Mouse (Mus musculus): ENCODE data around the gene Ttll1. TPM values are rescaled to one million over a fixed set of nuclear protein-coding genes. Genes with fewer than 3 reads are reported as not detected.

The Ttll1 gene
- total RNA-seq, 1 experiment from 2014 or later: 9.0 TPM

GRCm38 (mm10) chr15:83455034-83455433 is 55.7 kb downstream of the Ttll1 start:
- no peak for DNase-seq

- DNase-seq: no peak
These were observed 56.3 kb downstream of the Ttll1 start for GRCm38 (mm10) chr15:83454419-83454818.

- DNase-seq: peak; percentile 21
These were observed 56.8 kb downstream of the Ttll1 start for GRCm38 (mm10) chr15:83453879-83454278.

GRCm38 (mm10) chr15:83452219-83452760 is 58.4 kb downstream of the Ttll1 start:
- DNase-seq: no peak

GRCm38 (mm10) chr15:83451621-83452210 is 59.0 kb downstream of the Ttll1 start:
- DNase-seq: peak; percentile 42

GRCm38 (mm10) chr15:83450007-83450406 is 60.7 kb downstream of the Ttll1 start:
- no peak for DNase-seq

GRCm38 (mm10) chr15:83448646-83449045 is 62.0 kb downstream of the Ttll1 start:
- DNase-seq: no peak

GRCm38 (mm10) chr15:83447791-83448544 is 62.7 kb downstream of the Ttll1 start:
- no peak for DNase-seq

GRCm38 (mm10) chr15:83445908-83446307 is 64.8 kb downstream of the Ttll1 start:
- DNase-seq: no peak

- no peak for DNase-seq
These were observed 65.3 kb downstream of the Ttll1 start for GRCm38 (mm10) chr15:83445383-83445782.

- DNase-seq: no peak
These were observed 66.3 kb downstream of the Ttll1 start for GRCm38 (mm10) chr15:83444425-83444824.

- DNase-seq: no peak
These were observed 68.1 kb downstream of the Ttll1 start for GRCm38 (mm10) chr15:83442495-83443037.

- DNase-seq: no peak
These were observed 70.0 kb downstream of the Ttll1 start for GRCm38 (mm10) chr15:83440726-83441125.

- no peak for DNase-seq
These were observed 74.2 kb downstream of the Ttll1 start for GRCm38 (mm10) chr15:83436541-83436940.

- DNase-seq: no peak
These were observed 75.2 kb downstream of the Ttll1 start for GRCm38 (mm10) chr15:83435324-83436090.

GRCm38 (mm10) chr15:83434692-83435091 is 76.0 kb downstream of the Ttll1 start:
- DNase-seq: no peak

Small RNA genes within 50 kb of the gene (microRNA-seq; reads per million reads assigned to microRNA genes)
- gene Gm24575: 0 reads per million in 2 experiments

Other genes starting within 250 kb of the Ttll1 start
- gene Arfgap3, start 160.6 kb downstream of the Ttll1 start, total RNA-seq (2021): 25.0 and 29.6 TPM in 2 replicates
- 80.8 and 94.8 TPM in 2 replicates for gene Pacsin2, start 46.3 kb downstream of the Ttll1 start, total RNA-seq (2021)
- gene Bik, start 16.0 kb upstream of the Ttll1 start, total RNA-seq (2021): 3.9 and 4.3 TPM in 2 replicates
- 381 and 451 TPM in 2 replicates for gene Tspo, start 52.7 kb upstream of the Ttll1 start, total RNA-seq (2021)
- gene Mcat, start 52.9 kb upstream of the Ttll1 start, total RNA-seq (2021): 32.9 and 44.8 TPM in 2 replicates
- 33.1 and 33.7 TPM in 2 replicates for gene Ttll12, start 84.3 kb upstream of the Ttll1 start, total RNA-seq (2021)
- gene Scube1, start 214.1 kb upstream of the Ttll1 start, total RNA-seq (2021): 3.9 and 4.8 TPM in 2 replicates